Mouse (Mus musculus): ENCODE results near the gene Cdh22.

Gene Cdh22

DNA sequence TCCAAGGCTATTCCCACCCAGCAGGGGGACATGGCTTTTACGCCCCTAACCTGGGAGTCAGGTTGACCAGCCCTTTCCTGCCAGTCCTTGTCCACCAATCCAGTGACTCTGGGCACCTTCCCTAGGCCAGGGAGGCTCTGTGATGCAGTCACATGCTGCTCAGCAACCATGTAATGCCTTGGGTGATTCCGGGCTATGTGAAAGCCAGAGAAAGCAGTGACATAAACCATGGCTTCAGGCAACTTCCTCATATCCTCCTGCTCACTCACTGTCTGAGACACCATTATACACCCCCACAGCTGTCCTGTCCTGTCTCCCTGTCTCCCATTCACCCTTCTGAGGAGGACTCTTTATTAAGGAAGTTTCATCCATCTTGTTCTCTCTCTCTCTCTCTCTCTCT lies 144.0 kb downstream of the Cdh22 start, which contains the start of gene 1700025C18Rik:
Gene 1700025C18Rik, minus strand, starts transcription at position 101 of the 400 bp plus-strand sequence.
- POLR2A ChIA-PET, result interaction anchor here in 1 of 4 experiments (0.7 kb wide), 1 partner anchor 9 kb away, joined by 3 read pairs; no protein-coding TSS in a partner anchor
- CTCF ChIA-PET, result interaction anchor here in 1 of 4 experiments (0.7 kb wide), 1 partner anchor 191 kb away, joined by 3 read pairs; no protein-coding TSS in a partner anchor

DNA sequence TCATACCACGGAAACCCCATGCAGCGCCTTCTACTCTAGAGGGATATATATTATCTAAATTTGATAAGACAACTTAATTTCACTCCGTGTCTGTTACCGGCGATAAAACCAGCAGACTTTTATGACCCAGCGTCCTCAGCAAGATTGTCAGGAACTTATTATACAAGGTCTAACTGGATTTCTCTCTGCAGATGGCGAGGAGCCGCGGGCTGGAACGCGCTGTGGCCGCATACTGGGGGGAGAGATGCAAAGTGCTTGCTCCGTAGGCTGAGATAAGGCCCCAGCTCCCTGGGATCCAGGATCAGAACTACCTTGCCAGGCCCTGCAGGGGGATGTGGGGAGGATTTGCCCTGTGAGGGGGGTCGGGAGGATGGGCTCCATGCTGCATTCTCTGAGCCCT lies 145.2 kb downstream of the Cdh22 start:
- CTCF ChIA-PET, result no interaction called here
- POLR2A ChIA-PET, result interaction anchor here in 1 of 4 experiments (0.6 kb wide), 1 partner anchor 252 kb away, joined by 3 read pairs; no protein-coding TSS in a partner anchor

DNA sequence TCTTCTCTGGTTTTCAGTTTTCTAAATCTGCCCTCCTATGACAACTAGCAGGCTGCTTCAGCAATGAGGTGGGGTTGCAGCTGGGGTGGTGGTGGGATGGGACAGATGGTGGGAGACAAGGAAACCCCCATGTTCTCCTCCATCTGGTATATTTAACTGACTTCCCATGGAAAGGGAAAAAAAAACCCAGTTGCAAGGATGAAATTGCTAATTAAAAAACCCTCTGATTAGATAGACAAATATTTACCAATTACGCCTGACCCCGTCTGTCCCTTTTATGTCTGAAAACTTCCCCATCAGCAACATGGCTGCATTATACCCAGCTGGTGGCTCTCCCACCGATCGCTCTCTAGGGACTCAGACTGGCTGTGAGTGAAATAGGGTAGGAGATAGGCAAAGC lies 148.0 kb downstream of the Cdh22 start:
- ChIA-PET CTCF (interaction anchor here in 1 of 4 experiments (1.2 kb wide), 1 partner anchor 275 kb away, joined by 3 read pairs; no protein-coding TSS in a partner anchor), POLR2A (no interaction called here)

DNA sequence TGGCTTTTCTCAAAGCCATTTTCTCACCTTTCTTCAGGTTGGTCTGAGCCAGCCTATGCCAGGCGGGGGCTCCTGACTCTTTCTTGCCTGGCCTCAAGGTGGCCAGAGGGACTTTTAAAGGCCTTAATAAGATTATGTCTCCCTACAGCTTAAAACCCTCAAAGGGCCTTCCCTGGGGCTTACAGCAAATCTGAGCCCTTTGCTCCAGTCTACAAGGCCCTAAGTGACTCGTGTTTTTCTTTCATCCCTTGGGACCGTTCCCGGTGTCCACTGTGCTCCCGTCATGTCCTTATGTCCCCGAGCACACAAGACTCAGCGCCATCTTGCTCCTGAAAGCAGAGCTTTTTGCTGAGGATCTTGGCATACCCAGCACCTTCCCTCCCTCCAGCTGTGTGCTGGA lies 153.4 kb downstream of the Cdh22 start:
- ChIA-PET POLR2A (interaction anchor here in 1 of 4 experiments (0.6 to 1.3 kb wide), 5 partner anchors 10 to 307 kb away, joined by 3 to 4 read pairs (median 3); partner anchors contain the start of gene Zfp334), CTCF (interaction anchor here in 1 of 4 experiments (1.3 kb wide), 1 partner anchor 120 kb away, joined by 5 read pairs; no protein-coding TSS in a partner anchor)

DNA sequence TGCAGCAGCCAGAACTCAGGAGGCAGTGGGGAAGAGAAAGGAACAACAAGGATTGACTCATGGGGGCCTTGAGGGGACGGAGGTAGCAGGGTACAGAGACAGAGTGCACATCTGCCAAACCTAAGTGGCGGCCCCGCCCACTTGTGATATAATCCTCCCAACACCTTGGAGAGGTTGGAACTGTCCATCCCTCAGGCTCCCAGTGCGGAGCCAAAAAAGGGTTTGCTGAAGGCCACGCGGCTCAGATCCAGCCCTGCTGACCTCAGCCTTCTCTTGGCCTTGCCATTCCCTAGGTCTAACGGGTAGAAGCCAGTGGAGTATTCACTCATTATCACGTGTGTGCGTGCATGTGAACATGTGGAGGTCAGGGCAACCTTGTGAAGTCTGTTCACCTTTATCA lies 154.0 kb downstream of the Cdh22 start:
- ChIA-PET POLR2A (interaction anchor here in 1 of 4 experiments (0.6 to 1.3 kb wide), 3 partner anchors 112 to 307 kb away, joined by 3 to 4 read pairs (median 3); partner anchors contain the start of gene Zfp334), CTCF (interaction anchor here in 1 of 4 experiments (1.2 to 1.3 kb wide), 2 partner anchors 119 to 154 kb away, joined by 3 to 5 read pairs; partner anchors contain the start of gene Cdh22)

DNA sequence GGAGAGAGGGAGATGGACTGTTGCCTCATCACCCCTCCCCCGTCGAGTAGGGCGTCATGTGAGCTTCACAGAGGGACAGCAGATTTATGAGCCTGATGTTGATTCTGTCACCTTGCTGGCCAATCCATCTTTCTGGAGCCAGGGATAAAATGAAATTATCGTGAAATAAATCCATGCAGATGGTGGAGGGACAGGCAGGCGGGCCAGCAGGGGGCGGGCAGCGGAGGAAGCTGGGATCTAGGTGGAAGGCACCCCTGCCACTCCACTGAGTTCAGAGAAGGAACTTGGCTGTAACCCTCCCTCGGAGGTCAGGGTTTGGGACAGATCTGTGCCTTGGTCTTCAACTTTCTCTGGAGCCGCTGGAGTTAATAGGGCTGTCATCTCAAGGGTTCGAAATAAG lies 156.0 kb downstream of the Cdh22 start:
- POLR2A ChIA-PET, result interaction anchor here in 1 of 4 experiments (0.9 kb wide), 1 partner anchor 18 kb away, joined by 4 read pairs; no protein-coding TSS in a partner anchor
- CTCF ChIA-PET, result interaction anchor here in 3 of 4 experiments (0.7 to 3.0 kb wide), 12 partner anchors 33 to 408 kb away, joined by 3 to 8 read pairs (median 4); no protein-coding TSS in a partner anchor

DNA sequence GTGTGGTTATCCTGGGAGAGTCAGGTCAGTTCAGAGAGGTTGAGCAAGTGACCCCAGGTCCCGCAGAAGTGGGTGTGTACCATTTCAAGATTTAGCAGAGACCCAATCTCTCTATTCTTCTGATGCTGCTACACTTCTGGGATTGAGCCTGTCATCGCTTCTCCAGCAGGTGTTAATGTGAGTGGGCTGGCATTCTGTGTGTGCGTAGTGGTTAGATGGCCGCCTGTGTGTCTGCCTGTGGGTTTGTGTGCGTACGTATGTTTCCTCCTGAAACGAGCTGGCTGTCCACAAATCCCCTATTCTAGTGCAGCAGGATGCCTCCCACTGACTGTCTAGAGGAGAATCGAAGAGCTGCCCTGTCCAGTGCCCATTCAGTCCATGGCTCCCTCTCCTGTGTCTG lies 156.6 kb downstream of the Cdh22 start:
- POLR2A ChIA-PET, result interaction anchor here in 2 of 4 experiments (0.6 to 0.9 kb wide), 2 partner anchors 17 to 171 kb away, joined by 3 to 4 read pairs; no protein-coding TSS in a partner anchor

DNA sequence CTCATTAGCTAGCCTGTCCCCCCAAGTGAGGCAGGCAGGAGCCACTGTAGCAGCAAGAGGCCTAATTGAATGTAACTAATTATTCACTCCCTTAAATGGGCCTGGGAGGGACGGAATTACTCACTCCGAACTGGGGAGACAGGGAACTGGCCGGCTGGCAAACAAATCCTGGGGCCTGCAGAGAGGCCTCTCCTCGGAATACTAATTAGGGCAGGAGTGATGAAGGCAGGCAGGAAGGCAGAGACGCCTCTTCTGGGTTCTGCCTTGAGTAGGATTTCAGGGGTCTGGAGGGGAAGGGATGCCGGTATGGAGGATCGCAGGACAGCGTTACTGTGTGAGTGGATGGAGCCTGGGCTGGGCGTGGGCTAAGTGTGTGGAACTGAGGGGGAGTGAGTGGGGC lies 157.6 kb downstream of the Cdh22 start:
- CTCF ChIA-PET, result interaction anchor here in 2 of 4 experiments (0.6 to 3.0 kb wide), 9 partner anchors 35 to 284 kb away, joined by 3 to 8 read pairs (median 3); partner anchors contain the start of gene Slc35c2 (in 1 of the 2)
- POLR2A ChIA-PET, result no interaction called here

More for the DNA sequence above, 156.6 kb downstream of the Cdh22 start:
- CTCF ChIA-PET, result interaction anchor here (0.6 to 3.0 kb wide), 11 partner anchors 34 to 409 kb away, joined by 3 to 8 read pairs (median 5); partner anchors contain the start of genes Slc12a5 (in 1 of the 4) and Slc35c2 (in 1 of the 4)

DNA sequence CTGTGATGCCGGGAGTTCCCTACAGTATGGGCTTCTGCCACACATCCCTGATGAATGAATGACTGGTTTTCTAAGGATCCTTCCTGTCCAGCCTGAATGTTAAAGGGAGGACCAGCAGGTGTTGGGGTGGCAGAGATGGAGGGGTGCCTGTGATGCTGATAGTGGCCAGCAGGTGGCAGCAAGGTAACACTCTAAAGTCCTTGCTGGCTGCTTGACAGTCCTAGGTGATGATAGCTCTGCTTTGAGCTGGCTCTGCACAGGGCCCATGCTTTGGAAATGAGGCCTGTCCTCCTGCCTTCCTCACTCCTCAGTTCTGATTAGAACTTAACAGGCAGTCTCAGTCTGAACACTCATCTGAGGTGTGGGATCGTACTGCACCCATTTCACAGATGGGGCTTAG lies 159.7 kb downstream of the Cdh22 start:
- POLR2A ChIA-PET, result interaction anchor here in 2 of 4 experiments (0.5 to 1.0 kb wide), 3 partner anchors 40 to 483 kb away, joined by 3 read pairs; partner anchors contain the start of gene Ncoa5 (in 1 of the 2)
- CTCF ChIA-PET, result interaction anchor here (0.6 to 3.5 kb wide), 76 partner anchors 9 to 767 kb away, joined by 3 to 27 read pairs (median 4); partner anchors contain the start of genes Slc12a5 (in 2 of the 4), Cdh22 (in 1 of the 4), Elmo2 (in 1 of the 4) and Ncoa5 (in 1 of the 4)

DNA sequence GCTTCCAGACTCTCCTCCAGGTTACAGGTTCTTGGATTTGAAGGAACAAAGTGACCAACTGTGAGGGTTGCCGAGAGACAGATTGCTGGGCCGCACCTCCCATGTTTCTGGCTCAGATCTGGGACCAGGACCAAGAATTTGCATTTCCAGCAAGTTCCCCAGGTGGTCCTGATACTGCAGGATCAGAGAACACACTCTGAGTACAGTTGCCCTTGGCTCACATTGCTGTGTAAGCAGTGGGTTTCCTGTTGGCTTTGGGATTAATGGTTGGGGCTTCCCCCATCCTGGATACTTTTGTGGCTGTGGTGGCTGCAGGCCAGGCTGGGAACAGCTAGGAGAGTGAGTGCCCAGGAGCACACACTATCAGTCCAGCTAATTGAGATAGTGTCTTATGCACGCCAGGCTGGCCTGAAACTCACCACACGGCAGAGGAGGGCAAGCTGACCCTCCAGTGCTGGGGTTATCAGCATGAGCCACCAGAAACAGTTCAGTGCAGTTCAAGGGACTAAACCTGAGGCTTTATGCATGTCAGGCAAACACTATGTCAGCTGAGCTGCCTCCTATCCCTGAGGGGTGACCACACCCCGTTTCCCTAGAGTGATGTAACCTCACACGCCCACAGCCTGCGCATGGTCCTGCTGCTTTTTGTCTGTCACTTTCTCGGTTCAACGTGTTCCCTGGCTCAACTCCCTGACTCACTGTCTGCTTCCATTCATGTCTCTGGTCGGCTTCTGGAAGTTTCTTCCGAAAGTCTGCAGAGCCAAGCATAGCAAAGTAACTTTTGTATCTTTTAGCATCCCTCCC lies 160.4 kb downstream of the Cdh22 start:
- ChIA-PET CTCF (interaction anchor here (0.7 to 3.5 kb wide), 56 partner anchors 8 to 613 kb away, joined by 3 to 27 read pairs (median 4); partner anchors contain the start of genes Elmo2 (in 2 of the 4), Slc12a5 (in 2 of the 4) and Cdh22 (in 1 of the 4)), POLR2A (interaction anchor here in 1 of 4 experiments (1.0 kb wide), 1 partner anchor 127 kb away, joined by 3 read pairs; no protein-coding TSS in a partner anchor)

DNA sequence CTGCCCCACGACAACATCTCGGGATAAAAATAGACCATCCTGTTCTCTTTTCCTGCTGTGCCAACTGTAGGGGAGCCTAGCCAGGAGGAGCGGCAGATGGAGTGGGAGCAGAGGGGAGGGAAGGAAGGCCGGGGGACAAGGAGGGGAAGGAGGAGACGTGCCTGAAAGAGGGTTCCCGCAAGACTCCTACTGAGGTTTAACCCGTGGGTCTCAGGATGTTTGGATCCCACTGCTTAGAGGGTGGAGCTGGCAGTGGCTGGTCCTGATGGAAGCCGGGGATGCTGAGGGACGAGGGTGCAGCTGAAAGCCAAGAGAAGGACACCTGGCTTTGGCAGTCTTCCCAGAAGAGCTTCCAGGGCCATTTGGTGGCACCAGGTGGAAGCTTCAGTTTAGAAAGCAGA lies 161.3 kb downstream of the Cdh22 start:
- ChIA-PET CTCF (interaction anchor here in 3 of 4 experiments (0.6 to 3.5 kb wide), 15 partner anchors 9 to 327 kb away, joined by 3 to 27 read pairs (median 5); partner anchors contain the start of genes Elmo2 (in 1 of the 3), Ocstamp (in 1 of the 3) and Slc12a5 (in 1 of the 3)), POLR2A (interaction anchor here in 2 of 4 experiments (0.5 to 1.3 kb wide), 4 partner anchors 45 to 225 kb away, joined by 3 to 5 read pairs (median 4); no protein-coding TSS in a partner anchor)

DNA sequence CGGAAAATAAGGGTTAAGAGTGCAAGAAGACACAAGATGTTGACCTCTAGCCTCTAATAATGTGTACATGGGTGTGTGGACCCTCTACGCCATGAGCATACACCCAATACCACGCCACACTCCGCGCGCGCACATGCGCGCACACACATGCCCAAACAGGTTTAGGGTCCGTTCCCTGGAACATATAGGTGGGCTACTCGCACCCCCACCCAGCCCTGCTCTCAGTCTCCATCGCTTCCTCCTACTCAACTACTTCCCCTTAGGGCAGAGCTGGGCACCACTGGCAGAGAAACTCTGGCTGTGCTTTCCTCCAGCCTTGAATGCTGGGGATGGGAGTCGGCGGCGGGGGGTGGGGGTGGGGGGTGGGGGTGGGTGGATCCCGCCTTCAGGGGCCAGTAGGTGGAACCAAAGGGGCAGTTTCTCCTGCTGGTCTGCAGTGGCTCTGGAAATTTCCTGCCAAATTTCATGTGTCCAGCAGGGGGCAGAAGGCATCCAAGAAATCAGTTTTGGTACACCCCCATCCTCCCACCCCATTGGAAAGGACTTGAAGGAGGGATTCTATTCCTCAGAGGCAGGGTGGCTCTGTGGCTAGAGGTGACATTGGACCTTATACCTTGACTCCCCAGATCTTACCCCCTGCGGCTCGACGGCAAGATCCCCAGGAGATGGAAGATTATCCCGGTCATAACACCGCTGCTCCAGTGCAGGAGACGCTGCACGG lies 164.4 kb downstream of the Cdh22 start:
- CTCF ChIA-PET, result interaction anchor here in 3 of 4 experiments (0.6 to 1.6 kb wide), 7 partner anchors 9 to 291 kb away, joined by 3 to 4 read pairs (median 3); no protein-coding TSS in a partner anchor
- POLR2A ChIA-PET, result interaction anchor here in 2 of 4 experiments (0.6 to 0.9 kb wide), 2 partner anchors 165 to 218 kb away, joined by 3 read pairs; partner anchors contain the start of gene Slc35c2 (in 1 of the 2)

DNA sequence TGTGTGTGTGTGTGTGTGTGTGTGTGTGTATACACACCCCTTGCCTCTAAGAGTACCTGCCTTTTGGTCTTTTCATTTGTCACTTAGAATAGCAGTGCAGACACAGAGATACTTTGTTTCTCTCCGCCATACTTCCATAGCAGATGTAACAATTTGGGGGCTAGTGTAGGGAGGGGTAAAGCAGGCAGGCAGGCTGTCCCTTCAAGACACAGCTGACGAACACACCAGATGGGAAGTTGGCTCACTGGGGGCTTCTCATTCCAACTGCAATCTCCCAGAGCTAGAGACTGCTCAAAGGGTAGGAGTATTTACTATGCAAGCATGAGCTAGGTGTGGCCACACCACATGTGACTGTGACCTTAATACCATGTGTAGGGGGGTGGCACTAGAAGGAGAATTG lies 165.8 kb downstream of the Cdh22 start:
- ChIA-PET CTCF (interaction anchor here (0.6 to 1.6 kb wide), 7 partner anchors 73 to 713 kb away, joined by 3 to 6 read pairs (median 4); partner anchors contain the start of gene Slc12a5 (in 1 of the 4)), POLR2A (interaction anchor here in 1 of 4 experiments (1.3 kb wide), 1 partner anchor 329 kb away, joined by 3 read pairs; no protein-coding TSS in a partner anchor)

DNA sequence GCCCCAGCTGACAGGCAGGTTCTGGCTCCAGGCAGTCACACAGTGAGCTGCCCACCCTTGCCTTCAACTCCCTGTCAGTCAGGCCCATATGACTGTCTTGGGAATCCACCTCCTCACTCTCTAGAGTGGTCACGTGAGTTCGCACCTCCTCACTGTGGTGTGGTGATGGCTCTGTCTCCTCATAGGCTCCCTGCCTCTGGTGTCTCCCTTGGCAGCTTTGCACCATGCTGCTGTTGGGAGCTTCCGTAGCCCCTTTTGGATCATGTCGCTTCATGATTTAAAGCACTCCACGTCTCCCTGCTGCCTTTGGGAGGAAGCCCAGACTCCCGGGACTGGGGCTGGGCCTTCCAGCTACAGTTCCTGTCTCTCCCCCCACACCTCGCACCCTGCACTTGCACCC lies 170.2 kb downstream of the Cdh22 start:
- ChIA-PET POLR2A (interaction anchor here in 1 of 4 experiments (0.7 kb wide), 1 partner anchor 410 kb away, joined by 3 read pairs; no protein-coding TSS in a partner anchor), CTCF (interaction anchor here in 1 of 4 experiments (0.6 to 0.9 kb wide), 3 partner anchors 10 to 228 kb away, joined by 3 read pairs; no protein-coding TSS in a partner anchor)

DNA sequence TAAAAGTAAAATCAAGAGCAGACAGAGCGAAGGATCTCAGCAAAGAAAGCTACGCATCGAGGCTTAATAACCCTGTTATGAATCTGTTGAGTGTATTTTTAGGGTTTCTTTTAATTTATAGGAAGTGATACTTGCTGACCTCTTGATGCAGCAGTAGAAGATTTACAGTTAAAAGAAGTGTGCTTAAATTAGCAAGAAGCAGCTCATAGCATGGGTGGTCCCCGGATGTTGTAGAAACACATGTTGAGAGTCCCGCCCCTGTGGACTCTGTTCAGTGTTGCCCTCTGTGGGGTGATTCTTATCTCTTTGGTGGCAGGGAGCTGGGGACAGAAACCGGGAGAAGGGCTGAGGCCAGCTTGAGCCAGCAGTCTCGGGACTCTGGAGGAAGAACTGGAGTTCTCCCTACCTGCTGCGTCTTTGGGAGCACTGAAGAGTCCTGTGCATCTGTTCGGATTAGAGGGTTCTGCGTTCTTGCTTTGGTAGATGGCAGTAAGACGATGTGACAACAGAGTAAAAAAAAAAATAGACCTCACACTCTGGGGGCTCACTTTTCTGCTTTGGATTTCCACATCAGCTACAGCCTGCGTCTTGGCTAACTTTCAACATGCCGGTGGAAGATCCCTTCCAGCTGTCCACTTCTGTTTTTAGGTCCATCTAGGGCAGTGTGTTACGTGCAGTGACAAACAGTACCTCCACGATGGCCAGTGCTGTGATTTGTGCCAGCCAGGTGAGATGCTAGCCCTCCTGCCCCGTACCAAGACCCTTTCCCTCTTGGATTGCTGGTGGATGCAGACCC lies 172.8 kb downstream of the Cdh22 start:
- CTCF ChIA-PET, result interaction anchor here in 3 of 4 experiments (0.5 to 1.3 kb wide), 7 partner anchors 12 to 651 kb away, joined by 3 to 6 read pairs (median 3); no protein-coding TSS in a partner anchor
- POLR2A ChIA-PET, result interaction anchor here in 2 of 4 experiments (0.6 to 2.1 kb wide), 9 partner anchors 17 to 257 kb away, joined by 3 to 5 read pairs (median 4); partner anchors contain the start of genes Ncoa5 (in 2 of the 2), Acot8 (in 1 of the 2) and Zswim3 (in 1 of the 2)
